Mouse (Mus musculus) G1E-ER4 (cell line): Measurements from ENCODE around the gene Rpl35a. TPM values are rescaled to one million over a fixed set of nuclear protein-coding genes. Genes with fewer than 3 reads are reported as not detected.

ENCODE experiments used
- GATA1 ChIP-seq: IDR thresholded peaks from one replicate; pipeline ENCODE4 v1.8.0; 2012; ENCODE audit warnings: low read length, inconsistent platforms
- polyA plus RNA-seq: library from polyadenylated mRNA; stranded (reverse); fragments of >175 nt; gene quantifications from 2 replicates; pipeline ENCODE4 v1.2.3, GENCODE M21; 2012

Gene Rpl35a
- polyA plus RNA-seq, 1 experiment: 82.9 TPM

- TF ChIP-seq GATA1: no peak
Measured at GRCm38 (mm10) chr16:33043268-33043667, 13.0 kb upstream of the Rpl35a start.

- no peak for TF ChIP-seq GATA1
Measured at GRCm38 (mm10) chr16:33048004-33048403, 8.2 kb upstream of the Rpl35a start.

- TF ChIP-seq GATA1: no peak
Measured at GRCm38 (mm10) chr16:33048686-33049085, 7.6 kb upstream of the Rpl35a start.

GRCm38 (mm10) chr16:33049809-33050208 is 6.4 kb upstream of the Rpl35a start:
- no peak for TF ChIP-seq GATA1

- no peak for TF ChIP-seq GATA1
Measured at GRCm38 (mm10) chr16:33053141-33053540, 3.1 kb upstream of the Rpl35a start.

- TF ChIP-seq GATA1: no peak
Measured at GRCm38 (mm10) chr16:33055655-33056054, 598 bp upstream of the Rpl35a start.

GRCm38 (mm10) chr16:33056786-33057185 is 533 bp downstream of the Rpl35a start:
- no peak for TF ChIP-seq GATA1

- TF ChIP-seq GATA1: no peak
Measured at GRCm38 (mm10) chr16:33058033-33058432, 1.8 kb downstream of the Rpl35a start.

GRCm38 (mm10) chr16:33059471-33059870 is 3.2 kb downstream of the Rpl35a start:
- no peak for TF ChIP-seq GATA1

- TF ChIP-seq GATA1: no peak
Measured at GRCm38 (mm10) chr16:33060926-33061325, 4.7 kb downstream of the Rpl35a start.

- no peak for TF ChIP-seq GATA1
Measured at GRCm38 (mm10) chr16:33061400-33061799, 5.1 kb downstream of the Rpl35a start.

GRCm38 (mm10) chr16:33062024-33062681 is 5.9 kb downstream of the Rpl35a start, which contains the start of gene Lmln:
TSS of gene Lmln (plus strand) at chr16:33062521.
- no peak for TF ChIP-seq GATA1

GRCm38 (mm10) chr16:33062682-33063131 is 6.5 kb downstream of the Rpl35a start:
- no peak for TF ChIP-seq GATA1

- no peak for TF ChIP-seq GATA1
Measured at GRCm38 (mm10) chr16:33063267-33063666, 7.0 kb downstream of the Rpl35a start.

- no peak for TF ChIP-seq GATA1
Measured at GRCm38 (mm10) chr16:33064636-33065035, 8.4 kb downstream of the Rpl35a start.

GRCm38 (mm10) chr16:33070928-33071327 is 14.7 kb downstream of the Rpl35a start:
- no peak for TF ChIP-seq GATA1

- no peak for TF ChIP-seq GATA1
Measured at GRCm38 (mm10) chr16:33072871-33073557, 16.8 kb downstream of the Rpl35a start.
